Mouse (Mus musculus): Measurements from ENCODE around the gene Zscan18. TPM values are rescaled to one million over a fixed set of nuclear protein-coding genes. Genes with fewer than 3 reads are reported as not detected.
"Not testable (repeated sequence)": the region's sequence is repeated elsewhere in the genome, so short reads cannot be mapped to it uniquely, and the experiment has no call there.

Zscan18 gene
- total and polyA plus RNA-seq, 3 experiments, result 0.73 to 1.1 (median 1.1) TPM

DNA sequence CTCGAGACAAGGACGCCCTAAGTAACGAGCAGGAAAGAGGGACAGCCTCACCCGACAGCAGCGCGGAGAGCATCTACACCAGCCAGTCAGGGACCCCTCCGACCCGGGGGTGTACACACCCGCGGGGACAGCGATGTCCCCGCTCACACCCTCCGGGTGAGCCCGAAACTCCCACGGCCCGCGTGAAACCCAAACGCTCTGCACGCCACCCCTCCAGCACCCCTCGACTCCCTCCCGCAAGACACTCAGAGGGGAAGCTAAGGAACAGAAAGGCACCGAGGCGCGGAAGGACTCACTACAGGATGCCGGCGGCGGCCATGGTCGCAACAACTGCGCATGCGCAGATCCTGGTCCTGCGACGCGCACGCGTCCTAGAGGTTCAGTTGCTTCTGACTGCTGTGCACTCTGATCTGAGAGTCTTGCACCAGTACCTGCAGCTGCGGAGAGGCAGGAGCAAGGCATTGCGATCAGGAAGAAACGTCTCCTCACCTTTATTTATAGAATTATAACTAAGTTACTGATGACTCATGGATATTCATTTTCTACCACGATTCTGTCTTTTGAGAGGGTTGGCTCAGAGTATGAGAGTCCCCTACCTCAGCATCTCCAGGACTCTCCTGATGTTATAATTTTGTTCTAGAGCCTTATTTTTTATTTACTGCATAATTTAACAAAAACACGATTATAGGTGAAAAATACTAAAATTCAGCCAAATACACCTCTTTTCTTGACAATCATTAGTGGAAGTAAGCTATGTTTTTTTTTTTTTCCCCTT lies 15.3 kb upstream of the Zscan18 start, which contains the start of gene Zfp329:
Zfp329 (minus strand) TSS at position 338 of the 775 bp plus-strand sequence.
- Histone ChIP-seq H3K27me3 (ENCODE audit: control insufficient read depth, insufficient read depth, low read length) (no peaks in the 10 kb centered on the region), H3K79me2 (replicated peaks; ENCODE audit: control insufficient read depth, insufficient read depth, low read length) (no peaks in the 10 kb centered on the region), H3K4me3 (peak within 1 kb of the TSS; percentile 82), H3K27ac (peak within 1 kb of the TSS; percentile 79), H3K9ac (ENCODE audit: low read depth, low read length) (peak within 1 kb of the TSS; percentile 85), H3K36me3 (ENCODE audit: control insufficient read depth, insufficient read depth, low read length) (no peaks in the 10 kb centered on the region), H3K4me1 (ENCODE audit: control insufficient read depth, insufficient read depth, low read length) (no peaks in the 10 kb centered on the region; the same call in 1 of the 2 replicates)
- DNase-seq, result peak; percentile 91 to 92
- intact Hi-C loops (cut with DNase I), result loop anchor here (2.0 kb wide), 2 partner anchors 16 kb away; partner anchors contain the start of genes Zfp110 and Zscan18
- peak; percentile 86 for TF ChIP-seq POLR2A (IDR thresholded peaks at IDR 0.05; ENCODE audit: insufficient read depth, low read depth, low read length)
- no peak for TF ChIP-seq EP300 (IDR thresholded peaks at IDR 0.05; ENCODE audit: insufficient read depth, low read depth, low read length)
- no peak for TF ChIP-seq CTCF (IDR thresholded peaks at IDR 0.05)
- WGBS, result under 1% methylated on average over 40 of the region's 40 CpGs

DNA sequence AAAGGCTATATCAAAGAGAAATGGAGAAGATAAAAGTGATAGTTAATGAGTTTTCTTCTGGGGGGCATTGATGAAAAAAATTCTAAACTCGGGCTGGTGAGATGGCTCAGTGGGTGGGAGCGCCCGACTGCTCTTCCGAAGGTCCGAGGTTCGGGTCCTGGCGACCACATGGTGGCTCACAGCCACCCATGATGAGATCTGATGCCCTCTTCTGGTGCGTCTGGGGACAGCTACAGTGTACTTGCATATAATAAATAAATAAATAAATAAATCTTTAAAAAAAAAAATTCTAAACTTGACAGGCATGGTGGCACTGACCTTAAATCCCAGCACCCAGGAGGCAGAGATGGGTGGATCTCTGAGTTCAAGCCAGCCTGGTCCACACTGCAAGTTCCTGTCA lies 12.1 kb upstream of the Zscan18 start:
- Histone ChIP-seq H3K27me3 (ENCODE audit: control insufficient read depth, insufficient read depth, low read length) (no peaks in the 10 kb centered on the region), H3K4me1 (ENCODE audit: control insufficient read depth, insufficient read depth, low read length) (no peaks in the 10 kb centered on the region; the same call in 1 of the 2 replicates), H3K27ac (no peak overlapping the region), H3K4me3 (no peak overlapping the region), H3K36me3 (ENCODE audit: control insufficient read depth, insufficient read depth, low read length) (peaks cover 3% of the 10 kb centered on the region), H3K79me2 (replicated peaks; ENCODE audit: control insufficient read depth, insufficient read depth, low read length) (no peaks in the 10 kb centered on the region), H3K9ac (ENCODE audit: low read depth, low read length) (no peak overlapping the region)
- TF ChIP-seq EP300 (IDR thresholded peaks at IDR 0.05; ENCODE audit: insufficient read depth, low read depth, low read length) (no peak), POLR2A (IDR thresholded peaks at IDR 0.05; ENCODE audit: insufficient read depth, low read depth, low read length) (no peak), CTCF (IDR thresholded peaks at IDR 0.05) (no peak)
- intact Hi-C loops (cut with DNase I), result no loop called here
- DNase-seq, result no peak
- 98% methylated on average over 8 of the region's 8 CpGs for WGBS

DNA sequence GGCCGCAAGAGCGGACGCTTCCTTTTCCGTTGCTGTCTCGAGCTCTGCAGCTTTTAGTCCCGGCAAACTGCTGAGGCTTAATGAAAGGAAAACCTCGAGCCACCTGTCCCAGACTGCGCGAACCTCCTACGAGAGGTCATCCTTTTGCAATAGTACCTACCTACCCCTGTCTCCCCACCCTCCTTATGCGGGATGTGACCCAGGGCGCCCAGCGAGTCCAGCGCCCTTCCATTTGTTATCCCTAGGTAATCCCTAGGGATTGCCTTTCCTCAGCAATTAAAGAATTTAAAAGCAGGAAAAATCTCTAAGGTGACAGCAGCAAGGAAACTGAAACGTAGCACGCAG lies 264 bp upstream of the Zscan18 start:
- H3K9ac ChIP-seq (ENCODE audit: low read depth, low read length), result peak overlapping the region; percentile 66
- H3K36me3 ChIP-seq (ENCODE audit: control insufficient read depth, insufficient read depth, low read length), result no peaks in the 10 kb centered on the region
- no peaks in the 10 kb centered on the region for H3K27me3 ChIP-seq (ENCODE audit: control insufficient read depth, insufficient read depth, low read length)
- no peaks in the 10 kb centered on the region for H3K79me2 ChIP-seq (replicated peaks; ENCODE audit: control insufficient read depth, insufficient read depth, low read length)
- H3K4me3 ChIP-seq, result peak overlapping the region; percentile 60
- WGBS, result 2% methylated on average over 16 of the region's 16 CpGs
- TF ChIP-seq POLR2A (IDR thresholded peaks at IDR 0.05; ENCODE audit: insufficient read depth, low read depth, low read length), result 0 out of 2 replicates have a peak, but pooled peaks have one; percentile 46
- no peak for TF ChIP-seq CTCF (IDR thresholded peaks at IDR 0.05)
- 0 out of 2 replicates have a peak, but pooled peaks have one; percentile 36 for TF ChIP-seq EP300 (IDR thresholded peaks at IDR 0.05; ENCODE audit: insufficient read depth, low read depth, low read length)
- DNase-seq, result no peak
- H3K27ac ChIP-seq, result peak overlapping the region; percentile 53
- intact Hi-C loops (cut with DNase I), result loop anchor here (2.0 to 5.0 kb wide), 2 partner anchors 15 to 34 kb away; partner anchors contain the start of gene Zfp329
- no peaks in the 10 kb centered on the region; the same call in 1 of the 2 replicates for H3K4me1 ChIP-seq (ENCODE audit: control insufficient read depth, insufficient read depth, low read length)

DNA sequence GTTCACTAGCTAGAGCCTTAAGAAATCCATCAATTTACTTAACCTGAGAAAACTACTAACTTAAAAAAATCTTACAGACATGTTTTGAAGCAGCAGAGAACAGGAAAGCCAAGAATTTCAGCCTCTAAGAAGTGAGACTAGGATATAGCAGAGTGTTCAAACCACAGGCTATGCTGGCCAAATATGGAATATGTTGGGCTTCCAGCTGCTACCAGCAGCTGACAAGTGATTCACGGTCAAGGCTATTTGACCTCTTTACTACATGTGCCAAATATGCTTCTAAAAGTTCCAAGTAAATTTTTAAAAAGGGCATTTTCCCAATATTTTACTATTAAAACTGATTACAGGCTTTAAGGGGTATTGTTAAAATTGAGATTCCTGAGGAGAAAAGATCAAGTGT lies 3.9 kb downstream of the Zscan18 start:
- Histone ChIP-seq H3K27ac (no peak overlapping the region), H3K79me2 (replicated peaks; ENCODE audit: control insufficient read depth, insufficient read depth, low read length) (no peaks in the 10 kb centered on the region), H3K9ac (ENCODE audit: low read depth, low read length) (no peak overlapping the region), H3K4me3 (no peak overlapping the region), H3K27me3 (ENCODE audit: control insufficient read depth, insufficient read depth, low read length) (no peaks in the 10 kb centered on the region), H3K4me1 (ENCODE audit: control insufficient read depth, insufficient read depth, low read length) (no peaks in the 10 kb centered on the region; the same call in 1 of the 2 replicates), H3K36me3 (ENCODE audit: control insufficient read depth, insufficient read depth, low read length) (no peaks in the 10 kb centered on the region)
- TF ChIP-seq EP300 (IDR thresholded peaks at IDR 0.05; ENCODE audit: insufficient read depth, low read depth, low read length) (no peak), CTCF (IDR thresholded peaks at IDR 0.05) (no peak), POLR2A (IDR thresholded peaks at IDR 0.05; ENCODE audit: insufficient read depth, low read depth, low read length) (no peak)
- intact Hi-C loops (cut with DNase I), result no loop called here
- DNase-seq, result no peak
- WGBS, result 60% methylated on average over 1 of the region's 1 CpGs

DNA sequence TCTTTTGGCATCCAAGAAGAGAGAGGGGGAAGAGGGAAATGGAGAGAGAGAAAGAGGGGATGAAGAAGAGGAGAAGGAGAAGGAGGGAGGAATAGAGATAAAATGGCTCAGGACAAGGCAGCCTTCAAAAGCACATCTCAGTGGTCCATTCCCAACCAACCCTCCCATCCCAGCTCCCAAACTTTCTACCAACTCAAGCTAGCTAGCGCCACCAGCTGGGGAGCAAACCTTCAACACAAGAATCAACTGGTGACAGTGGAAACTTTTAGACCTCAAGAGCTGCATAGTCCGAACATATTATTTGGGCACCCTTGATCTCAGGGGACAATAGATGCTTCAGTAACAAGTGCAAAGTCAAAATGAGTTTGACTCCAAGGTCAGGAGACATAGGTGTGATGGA lies 5.5 kb downstream of the Zscan18 start:
- intact Hi-C loops (cut with DNase I), result no loop called here
- no peaks in the 10 kb centered on the region for H3K79me2 ChIP-seq (replicated peaks; ENCODE audit: control insufficient read depth, insufficient read depth, low read length)
- H3K9ac ChIP-seq (ENCODE audit: low read depth, low read length), result no peak overlapping the region
- WGBS, result 72% methylated on average over 2 of the region's 2 CpGs
- H3K4me1 ChIP-seq (ENCODE audit: control insufficient read depth, insufficient read depth, low read length), result no peaks in the 10 kb centered on the region; the same call in 1 of the 2 replicates
- no peaks in the 10 kb centered on the region for H3K36me3 ChIP-seq (ENCODE audit: control insufficient read depth, insufficient read depth, low read length)
- H3K4me3 ChIP-seq, result no peak overlapping the region
- DNase-seq, result no peak
- H3K27me3 ChIP-seq (ENCODE audit: control insufficient read depth, insufficient read depth, low read length), result no peaks in the 10 kb centered on the region
- no peak for TF ChIP-seq POLR2A (IDR thresholded peaks at IDR 0.05; ENCODE audit: insufficient read depth, low read depth, low read length)
- TF ChIP-seq EP300 (IDR thresholded peaks at IDR 0.05; ENCODE audit: insufficient read depth, low read depth, low read length), result no peak
- TF ChIP-seq CTCF (IDR thresholded peaks at IDR 0.05), result no peak
- H3K27ac ChIP-seq, result no peak overlapping the region

DNA sequence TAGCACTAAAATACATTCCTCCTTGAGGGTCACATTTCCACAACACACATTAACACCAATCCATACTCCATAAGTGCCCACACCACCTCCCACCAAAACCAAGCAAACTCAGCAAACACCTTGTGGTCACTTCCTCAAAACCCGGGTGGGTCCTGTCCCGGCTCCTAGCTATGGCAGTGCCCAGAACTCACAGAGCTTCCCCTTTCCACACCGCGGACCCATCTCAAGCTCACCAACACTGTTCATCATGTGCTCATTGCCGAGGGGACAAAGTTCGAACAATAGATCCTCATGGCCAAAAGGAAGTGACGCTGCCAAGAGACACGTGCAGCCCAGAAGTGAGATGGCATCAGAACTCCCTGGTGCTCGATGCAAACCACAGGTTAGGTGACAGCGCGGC lies 10.8 kb downstream of the Zscan18 start:
- H3K27ac ChIP-seq; H3K9ac ChIP-seq (ENCODE audit: low read depth, low read length); intact Hi-C loops (cut with DNase I); H3K79me2 ChIP-seq (replicated peaks; ENCODE audit: control insufficient read depth, insufficient read depth, low read length); DNase-seq; H3K4me3 ChIP-seq; H3K36me3 ChIP-seq (ENCODE audit: control insufficient read depth, insufficient read depth, low read length); H3K27me3 ChIP-seq (ENCODE audit: control insufficient read depth, insufficient read depth, low read length); H3K4me1 ChIP-seq (ENCODE audit: control insufficient read depth, insufficient read depth, low read length): not testable (repeated sequence)
- 81% methylated on average over 11 of the region's 11 CpGs for WGBS
